Mouse (Mus musculus) large intestine, adult 2 months (tissue): Measurements from ENCODE around the gene Gm3435. TPM values are rescaled to one million over a fixed set of nuclear protein-coding genes. Genes with fewer than 3 reads are reported as not detected.
"Not testable (repeated sequence)": the region's sequence is repeated elsewhere in the genome, so short reads cannot be mapped to it uniquely, and the experiment has no call there.

Experiments used
- DNase-seq: peaks from one replicate; pipeline ENCODE4 v3.0.0-alpha.2; 2012; ENCODE audit warnings: low read depth, low spot score
- WGBS: fragments of 180-500 bp; shearing (Covaris S2); methylation state at CpG from one replicate; pipeline ENCODE4 v1.1.7; 2018; 5-methylcytosine and 5-hydroxymethylcytosine counted together
- polyA plus RNA-seq: library from polyadenylated mRNA; depleted of rRNA; stranded (reverse); fragments of >200 nt; gene quantifications from 2 replicates; pipeline ENCODE4 v1.2.3, GENCODE M21; 2012

Gene Gm3435
- polyA plus RNA-seq, 1 experiment: 1.6 TPM

DNA sequence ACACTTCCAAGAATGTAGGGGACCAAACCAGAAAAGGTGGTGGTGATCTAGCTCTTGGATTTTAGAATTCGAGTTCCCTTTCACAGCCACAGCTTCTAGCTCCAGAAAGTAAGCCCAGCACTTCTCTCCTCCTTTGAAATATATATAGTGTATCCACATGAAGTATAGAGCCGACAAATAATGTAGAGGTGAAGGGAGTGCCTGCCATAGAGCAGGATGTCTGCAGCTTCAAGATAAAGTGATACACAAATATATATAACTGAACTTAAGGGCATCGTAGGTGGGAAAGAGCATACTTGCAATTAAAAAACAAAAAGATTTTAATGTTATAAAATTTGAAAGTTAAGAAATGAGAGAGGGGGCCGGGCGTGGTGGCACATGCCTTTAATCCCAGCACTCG lies 15.5 kb downstream of the Gm3435 start:
- not testable (repeated sequence) for DNase-seq
- WGBS: no CpG with 5 or more reads among the region's 6 CpGs

DNA sequence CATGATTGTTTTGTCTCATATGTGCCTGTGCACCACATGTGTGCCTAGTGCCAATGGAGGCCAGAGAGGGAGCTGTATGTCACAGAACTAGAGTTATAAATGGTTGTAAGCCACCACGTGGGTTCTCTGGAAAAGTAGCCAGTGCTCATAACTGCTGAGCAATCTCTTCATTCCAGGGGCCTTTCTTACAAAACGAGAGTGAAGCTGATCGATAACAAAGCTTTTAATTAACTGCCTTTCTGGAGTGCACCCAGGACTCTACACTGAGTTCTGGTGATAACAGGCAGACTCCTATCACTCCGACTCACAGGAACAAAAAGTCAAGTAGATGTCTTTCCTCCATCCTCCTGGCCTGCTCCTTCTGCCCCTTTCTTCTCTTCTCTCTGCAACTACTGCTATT lies 21.4 kb downstream of the Gm3435 start:
- DNase-seq: not testable (repeated sequence)
- WGBS: no CpG with 5 or more reads among the region's 4 CpGs

DNA sequence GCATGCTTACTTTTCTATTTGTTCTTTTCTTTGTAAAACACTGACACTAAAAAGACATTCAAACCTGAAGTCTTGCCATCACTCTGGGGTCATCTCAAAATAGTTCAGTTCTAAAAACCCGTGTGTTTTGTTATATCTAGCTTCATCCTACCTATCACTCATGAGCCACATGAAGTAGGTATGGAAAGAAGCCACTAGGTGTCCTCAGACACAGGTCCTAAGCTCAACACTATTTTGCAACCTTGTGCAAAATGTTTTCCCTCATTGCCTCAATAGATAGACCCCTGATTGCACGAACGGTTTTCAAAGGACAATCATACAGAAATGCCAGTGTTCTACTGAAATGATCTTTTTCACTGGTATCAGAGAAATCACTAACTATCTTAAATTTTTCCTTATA lies 30.5 kb downstream of the Gm3435 start:
- no CpG with 5 or more reads among the region's 3 CpGs for WGBS
- DNase-seq: not testable (repeated sequence)

DNA sequence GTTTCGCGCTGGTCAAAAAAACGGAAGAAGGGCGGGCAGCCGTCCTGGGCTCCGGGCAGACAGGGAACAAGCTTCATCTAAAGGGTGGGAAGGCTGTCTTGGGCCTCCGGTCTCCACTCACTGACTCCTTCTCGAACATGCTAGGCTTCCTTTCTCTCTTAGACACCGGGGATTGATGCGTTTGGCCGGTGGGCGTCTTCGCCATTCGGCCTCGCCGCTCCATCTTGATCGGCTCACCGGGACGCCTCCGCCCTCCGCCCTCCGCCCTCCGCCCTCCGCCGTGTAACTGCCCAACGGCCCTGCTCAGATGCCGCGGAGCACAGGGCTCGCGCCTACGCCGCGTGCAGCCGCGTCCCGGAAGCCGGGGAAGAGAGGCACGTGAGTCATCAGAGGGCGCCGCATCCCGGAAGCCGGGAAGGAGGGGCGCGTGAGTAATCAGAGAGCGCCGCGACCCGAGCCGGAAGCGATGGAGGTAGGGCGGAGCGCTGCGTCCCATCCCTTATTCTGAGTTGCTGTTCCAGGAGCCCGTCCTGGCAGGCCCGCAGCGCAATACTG lies 31.3 kb downstream of the Gm3435 start, which contains the start of the genes Ermard, Tcte3 and Gm3448:
Gene Ermard (plus strand): TSS at position 34 of the 555 bp plus-strand sequence.
Gene Tcte3 (minus strand): TSS at position 314 of the 555 bp plus-strand sequence.
Gene Gm3448 (minus strand): TSS at position 363 of the 555 bp plus-strand sequence.
- WGBS: no CpG with 5 or more reads among the region's 56 CpGs
- DNase-seq: not testable (repeated sequence)

DNA sequence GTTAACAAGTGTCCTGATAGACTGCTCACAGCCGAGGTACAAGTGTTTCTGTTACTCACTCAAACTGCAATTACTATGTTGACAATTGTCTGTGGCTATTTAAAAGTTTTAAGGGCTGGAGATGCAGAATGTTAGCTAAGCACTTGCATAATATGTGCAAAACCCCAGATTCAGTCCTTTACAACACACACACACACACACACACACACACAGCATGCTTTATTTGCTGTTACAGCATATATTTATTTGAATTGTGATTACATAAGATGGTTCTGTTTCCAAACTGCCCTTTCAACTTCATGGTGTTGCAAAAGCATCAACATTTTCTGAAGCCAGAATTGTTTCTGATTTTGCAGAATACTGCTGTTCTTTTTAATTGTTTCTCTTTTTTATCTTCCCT lies 40.4 kb downstream of the Gm3435 start:
- no CpG with 5 or more reads among the region's 1 CpGs for WGBS
- not testable (repeated sequence) for DNase-seq

DNA sequence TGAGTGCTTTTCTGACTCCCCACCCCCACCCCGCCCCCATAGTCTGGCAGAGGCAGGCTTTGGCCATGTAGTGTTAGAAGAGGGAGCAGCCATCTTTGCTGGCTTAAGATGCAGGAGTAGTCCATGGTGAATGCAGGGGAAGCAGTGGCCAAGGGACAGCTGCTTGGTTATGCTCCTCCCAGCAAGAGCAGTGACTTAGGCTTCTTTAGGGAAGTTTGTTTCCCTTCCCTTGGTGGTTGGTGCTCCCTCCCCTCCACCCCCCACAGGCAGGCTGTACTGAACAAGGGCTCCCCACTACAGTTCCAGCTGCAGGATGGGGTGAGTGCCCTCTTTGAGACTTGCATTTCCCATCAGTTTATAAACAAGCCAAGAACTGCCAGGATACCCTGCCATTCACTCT lies 42.8 kb downstream of the Gm3435 start:
- not testable (repeated sequence) for DNase-seq
- 95% methylated on average over 1 of the region's 1 CpGs for WGBS

DNA sequence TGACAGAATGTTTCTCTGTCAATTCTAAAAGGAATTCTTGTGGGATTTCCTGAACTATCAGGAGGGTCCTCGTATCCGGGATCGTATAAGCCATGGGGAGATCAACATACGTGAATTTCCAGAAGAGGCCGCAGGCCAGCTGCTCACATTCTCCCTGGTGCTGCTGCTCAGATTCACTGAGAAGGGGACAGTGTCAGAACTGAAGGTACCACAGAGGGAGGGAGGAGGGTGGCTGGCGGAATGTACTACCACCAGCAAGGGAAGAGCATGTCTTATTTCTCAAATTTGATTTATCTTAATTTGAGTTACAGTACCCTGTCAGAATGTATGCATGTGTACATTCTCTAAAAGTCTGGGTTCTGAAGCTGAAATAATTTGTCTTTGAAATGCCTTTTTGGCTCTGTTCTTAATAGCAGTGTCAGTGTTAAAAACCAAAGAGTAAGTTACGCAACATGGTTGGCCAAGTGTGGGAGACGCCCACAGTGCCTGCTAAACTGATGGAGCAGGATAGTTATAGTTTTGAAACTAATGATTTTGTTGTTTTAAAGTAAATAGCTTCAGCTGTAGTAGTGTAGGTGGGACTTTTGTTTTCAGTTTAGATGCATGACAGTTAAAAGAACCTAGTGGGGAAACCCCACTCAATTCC lies 43.3 kb downstream of the Gm3435 start:
- not testable (repeated sequence) for DNase-seq
- WGBS: 95% methylated on average over 7 of the region's 8 CpGs

DNA sequence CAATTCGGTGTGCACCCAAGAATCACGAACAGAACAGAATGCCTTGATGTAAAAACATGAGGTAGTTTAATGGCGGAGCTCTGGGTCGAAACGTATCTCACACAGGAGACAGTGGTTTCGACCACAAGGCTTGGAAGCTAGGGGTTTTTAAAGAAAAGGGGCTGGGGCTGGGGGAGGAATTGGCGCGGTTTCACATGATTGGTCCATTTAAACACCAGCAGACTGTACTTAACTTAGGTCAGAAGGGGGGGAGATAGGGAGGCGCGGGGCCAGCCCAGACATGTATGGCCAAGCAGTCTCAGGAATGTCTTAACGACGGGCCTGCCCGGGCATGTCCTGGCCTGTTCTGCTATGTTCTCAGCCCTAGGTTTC lies 43.8 kb downstream of the Gm3435 start:
- not testable (repeated sequence) for DNase-seq
- WGBS: 88% methylated on average over 13 of the region's 13 CpGs

DNA sequence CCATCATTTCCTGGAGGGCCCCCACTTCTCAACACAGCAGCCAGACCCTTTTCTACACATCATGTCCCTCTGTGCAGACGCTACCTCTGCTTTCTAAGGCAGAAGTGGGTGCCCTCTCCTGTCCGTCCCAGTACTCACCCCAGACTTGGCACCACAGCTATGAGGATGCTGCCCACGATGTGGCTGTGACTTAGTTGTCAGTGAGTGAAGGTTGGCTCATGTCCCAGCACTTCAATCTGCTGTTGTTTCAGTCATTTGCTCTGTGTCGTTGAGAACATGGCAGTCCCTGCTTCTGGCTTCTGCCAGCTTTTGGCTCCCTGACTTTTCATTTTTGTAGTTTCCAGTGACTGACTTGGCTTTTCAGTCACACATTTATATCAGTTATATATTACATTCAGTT lies 45.9 kb downstream of the Gm3435 start:
- DNase-seq: no peak
- 84% methylated on average over 4 of the region's 4 CpGs for WGBS

DNA sequence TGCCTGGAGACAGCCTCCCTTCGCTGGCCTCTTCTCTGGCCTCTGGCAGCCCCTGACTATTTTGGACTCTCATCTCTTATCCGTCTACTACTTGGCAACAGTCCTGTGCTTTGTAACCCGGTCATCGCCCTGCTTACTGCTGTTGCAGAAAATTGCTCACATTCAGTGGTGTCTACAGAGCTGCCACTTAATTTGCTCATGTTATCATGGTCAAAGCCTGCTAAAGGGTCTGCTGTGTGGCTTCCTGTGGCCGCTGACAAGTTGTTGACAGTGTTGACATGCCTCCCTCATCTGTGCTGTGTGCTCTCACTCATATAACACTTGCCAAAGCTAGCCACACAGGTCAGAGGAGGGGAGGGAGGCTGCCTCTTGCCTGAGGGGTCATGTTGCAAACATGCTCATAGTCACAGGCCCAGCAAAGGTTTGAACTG lies 48.2 kb downstream of the Gm3435 start:
- WGBS: 88% methylated on average over 5 of the region's 5 CpGs
- no peak for DNase-seq

DNA sequence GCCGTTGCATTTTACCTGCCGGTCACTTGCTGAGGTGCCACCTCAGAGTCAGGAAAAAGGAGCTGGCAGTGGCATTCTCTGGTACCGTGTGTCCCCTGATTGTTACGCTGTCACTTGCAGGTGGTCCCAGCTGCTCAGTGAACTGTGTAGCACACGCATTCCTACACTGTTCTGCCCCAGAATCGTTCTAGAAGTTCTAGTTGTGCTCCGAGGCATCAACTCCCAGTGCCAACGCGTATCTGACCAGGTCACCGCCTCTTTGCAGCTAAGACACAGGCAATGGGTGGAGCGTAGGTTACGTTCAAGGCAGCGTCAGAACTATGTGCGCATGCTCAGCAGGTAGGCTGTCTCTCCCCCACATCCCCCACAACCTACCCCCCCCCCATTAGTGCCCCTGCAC lies 49.7 kb downstream of the Gm3435 start:
- DNase-seq: no peak
- WGBS: 94% methylated on average over 14 of the region's 14 CpGs

DNA sequence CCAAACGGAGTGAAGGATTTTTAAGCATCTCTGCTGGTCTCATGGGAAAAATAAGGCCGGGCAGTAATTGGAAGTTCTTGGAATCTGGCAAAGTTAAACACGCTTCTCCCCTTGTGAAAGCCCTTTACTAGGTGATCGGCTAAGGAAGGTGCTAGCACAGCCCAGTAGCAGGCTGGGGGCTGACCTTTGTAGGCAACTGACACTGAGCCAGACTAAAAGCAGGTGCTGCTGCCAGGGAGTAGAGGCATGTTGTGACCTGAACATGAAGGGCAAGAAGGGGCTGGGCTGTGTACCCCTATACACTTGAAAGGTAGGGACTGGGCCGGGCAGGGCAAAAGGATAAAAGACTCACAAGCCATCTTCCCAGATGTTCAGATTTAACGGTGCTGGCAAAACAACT lies 50.4 kb downstream of the Gm3435 start:
- 94% methylated on average over 6 of the region's 6 CpGs for WGBS
- no peak for DNase-seq

DNA sequence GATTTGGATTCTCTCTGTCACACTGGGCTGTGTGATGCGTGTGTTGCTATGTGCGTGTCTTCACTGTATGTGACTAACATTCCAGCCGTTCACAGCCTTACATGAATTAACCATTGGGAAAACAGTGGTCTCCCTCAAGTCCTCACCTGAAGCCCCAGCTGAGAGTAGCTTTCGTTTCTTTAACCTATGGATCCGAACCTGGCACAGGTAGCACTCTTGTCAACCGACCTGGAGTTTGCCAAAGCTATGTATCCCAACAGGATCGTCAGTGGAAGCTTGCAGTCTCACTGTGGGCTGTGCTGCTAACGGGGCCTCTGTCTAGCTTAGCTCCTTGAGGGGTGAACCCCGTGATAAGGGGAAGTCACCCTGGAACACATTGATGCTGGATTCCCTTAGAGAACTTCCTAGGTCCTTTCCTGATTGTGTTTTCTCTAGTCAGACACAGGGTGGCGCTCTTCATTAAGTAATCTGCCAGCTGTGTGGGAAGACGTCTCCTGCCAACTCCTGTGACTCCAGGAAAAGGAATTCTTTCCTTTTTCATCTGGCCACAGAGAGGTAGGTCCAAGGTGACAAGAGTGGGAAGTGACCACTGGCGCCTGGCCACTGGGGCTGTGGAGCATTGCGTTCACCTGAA lies 55.5 kb downstream of the Gm3435 start:
- 41% methylated on average over 13 of the region's 13 CpGs for WGBS
- peak; percentile 71 for DNase-seq

DNA sequence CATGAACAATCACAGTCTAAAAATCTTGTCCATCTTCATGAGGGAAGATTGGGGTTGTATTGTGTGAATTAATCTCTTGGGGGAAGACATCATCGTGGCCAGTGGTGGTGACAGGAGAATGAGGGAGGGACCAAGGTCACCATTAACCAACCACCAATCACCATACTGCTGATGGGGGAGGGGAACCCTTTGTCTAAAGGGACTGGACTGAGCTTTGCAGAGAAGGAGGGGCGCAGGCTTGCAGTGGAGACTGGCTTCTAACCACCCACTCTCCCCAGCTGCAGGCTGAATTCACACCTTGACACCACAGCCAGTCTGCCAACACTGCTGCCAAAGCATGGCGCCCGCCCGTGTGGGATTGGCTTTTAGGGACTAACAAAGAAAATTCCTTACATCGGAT lies 56.1 kb downstream of the Gm3435 start:
- no peak for DNase-seq
- 32% methylated on average over 6 of the region's 6 CpGs for WGBS

DNA sequence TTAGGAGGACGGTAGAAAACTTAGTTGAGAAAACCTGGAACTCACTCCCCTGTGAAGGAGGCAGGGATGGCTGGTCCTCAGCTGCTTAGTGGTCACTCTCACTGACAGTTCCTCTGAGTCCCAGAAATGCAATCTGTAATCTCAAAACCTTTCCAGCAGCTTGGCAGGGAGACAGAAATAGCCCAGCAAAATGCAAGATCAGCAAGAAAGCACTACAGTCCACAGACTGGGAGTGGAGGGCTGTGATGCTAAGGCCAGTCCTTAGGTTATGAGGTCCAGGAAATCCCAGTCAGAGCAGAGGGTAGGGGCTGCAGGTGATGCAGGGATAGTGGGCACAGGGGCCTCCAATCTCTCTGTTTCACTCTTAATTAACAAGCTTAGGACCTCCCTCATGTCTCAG lies 56.9 kb downstream of the Gm3435 start:
- WGBS: 76% methylated on average over 1 of the region's 1 CpGs
- no peak for DNase-seq

DNA sequence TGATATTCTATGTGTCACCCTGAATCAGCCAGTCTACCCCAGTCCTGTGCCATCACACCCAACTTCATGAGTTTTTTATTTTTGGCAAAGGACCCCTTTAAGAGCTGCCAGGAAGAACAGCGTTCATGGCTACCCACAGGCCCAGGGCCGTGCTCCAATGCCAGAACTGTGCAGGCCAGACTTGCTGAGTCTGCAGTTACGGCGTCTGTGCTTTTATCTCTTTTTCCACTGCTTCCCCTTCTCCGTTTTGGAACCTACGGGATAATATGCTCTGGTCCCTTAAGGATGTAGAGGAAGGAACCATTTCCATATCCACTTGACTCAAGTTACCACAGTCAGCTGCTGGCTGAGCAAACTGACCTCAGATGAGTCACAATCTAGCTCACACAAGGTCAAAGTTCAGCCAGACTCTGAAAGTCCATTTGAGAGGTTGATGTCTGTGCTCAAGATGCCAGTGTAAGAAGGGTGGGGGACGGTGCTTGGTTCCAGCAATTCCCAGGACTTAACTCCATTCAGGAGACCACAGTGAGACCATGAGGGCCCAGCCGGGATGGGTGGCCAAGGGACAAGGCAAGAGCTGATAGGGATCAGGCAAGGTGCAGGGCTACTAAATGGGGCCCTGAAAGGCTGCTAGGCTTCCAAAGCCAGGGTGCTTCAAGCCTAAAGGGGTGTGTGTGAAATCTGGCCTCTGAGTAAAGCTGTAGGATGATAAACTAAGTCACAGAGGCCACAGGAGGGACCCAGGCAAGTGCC lies 58.2 kb downstream of the Gm3435 start:
- WGBS: 65% methylated on average over 8 of the region's 8 CpGs
- DNase-seq: no peak

DNA sequence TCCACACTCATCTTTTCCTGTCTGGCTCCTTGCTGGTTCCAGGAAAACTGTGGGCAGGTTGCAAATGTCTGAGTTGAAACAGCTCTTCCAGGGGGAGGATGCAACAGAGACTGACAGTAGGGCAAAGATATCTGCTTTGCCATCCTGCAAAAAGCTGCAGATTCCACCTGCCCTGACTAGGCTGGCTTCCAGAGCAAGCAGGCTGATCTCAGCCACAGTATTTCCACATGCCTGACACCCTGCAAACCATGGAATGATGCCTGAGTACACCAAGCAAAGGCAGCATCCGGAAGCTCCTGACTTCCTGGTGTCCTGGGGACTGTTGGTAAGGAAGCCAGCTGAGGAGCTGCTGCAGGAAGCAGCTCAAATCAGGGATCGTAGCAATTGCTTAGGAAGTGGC lies 59.1 kb downstream of the Gm3435 start:
- no peak for DNase-seq
- WGBS: 22% methylated on average over 2 of the region's 2 CpGs
